Comparison of ENCODE assay signal across 8 mouse cellular contexts in the genomic region with DNA sequence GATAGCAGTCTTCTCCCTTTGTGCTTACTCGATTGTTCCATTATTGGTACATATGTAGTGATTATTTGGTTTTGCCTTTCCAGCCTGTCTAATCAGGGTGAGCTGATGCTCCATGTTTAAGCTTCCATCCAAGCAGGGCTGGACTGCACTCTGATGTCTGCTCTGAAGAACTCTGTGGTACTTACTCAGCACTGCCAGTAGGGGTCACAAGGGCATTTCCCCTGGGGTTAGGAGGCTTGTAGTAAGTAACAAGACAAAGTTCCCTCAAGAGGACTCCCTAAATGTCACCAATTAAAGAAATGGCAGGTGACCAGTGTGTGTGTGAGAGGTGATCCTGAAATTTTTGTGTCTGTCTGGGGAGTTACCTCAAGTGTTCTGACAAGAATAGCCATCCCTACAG.
DNase-seq lines count a peak whose midpoint lies in the region; ATAC-seq and TF ChIP-seq lines count a peak whose summit lies in the region.

No protein-coding gene starts in this region.

- no peak for TF ChIP-seq EP300 in lung, postnatal 0 days (IDR thresholded peaks at IDR 0.05)

- H3K9ac ChIP-seq in hindbrain, embryonic 11.5 days (ENCODE audit: low read depth, low read length), result no peak overlapping the region
- H3K9ac ChIP-seq in hindbrain, embryonic 16.5 days (ENCODE audit: low read depth, low read length), result no peak overlapping the region
- no peak overlapping the region for H3K9ac ChIP-seq in lung, postnatal 0 days (replicated peaks; ENCODE audit: low read depth)
- no peak overlapping the region for H3K9ac ChIP-seq in forebrain, embryonic 13.5 days

- H3K4me2 ChIP-seq in hindbrain, embryonic 11.5 days (replicated peaks; ENCODE audit: low read depth, low read length), result no peak overlapping the region
- no peak overlapping the region for H3K4me2 ChIP-seq in hindbrain, embryonic 16.5 days (ENCODE audit: low read length)
- no peak overlapping the region for H3K4me2 ChIP-seq in lung, postnatal 0 days (replicated peaks; ENCODE audit: low read depth, low read length)
- H3K4me2 ChIP-seq in forebrain, embryonic 13.5 days, result no peak overlapping the region

- no peak overlapping the region for H3K27ac ChIP-seq in hindbrain, embryonic 11.5 days (ENCODE audit: low read depth, low read length)
- no peak overlapping the region for H3K27ac ChIP-seq in hindbrain, embryonic 16.5 days (ENCODE audit: low read depth, low read length)
- no peak overlapping the region for H3K27ac ChIP-seq in lung, postnatal 0 days (ENCODE audit: low read length)
- no peak overlapping the region for H3K27ac ChIP-seq in forebrain, embryonic 13.5 days

- no peak for ATAC-seq in hindbrain, embryonic 11.5 days (ENCODE audit: low FRiP score)
- ATAC-seq in hindbrain, embryonic 16.5 days, result no peak
- ATAC-seq in lung, postnatal 0 days, result no peak
- no peak for ATAC-seq in forebrain, embryonic 13.5 days

- H3K4me3 ChIP-seq in hindbrain, embryonic 11.5 days (ENCODE audit: low read depth, low read length), result no peak overlapping the region
- no peak overlapping the region for H3K4me3 ChIP-seq in hindbrain, embryonic 16.5 days (ENCODE audit: low read length)
- no peak overlapping the region for H3K4me3 ChIP-seq in lung, postnatal 0 days (ENCODE audit: low read depth, low read length)
- H3K4me3 ChIP-seq in forebrain, embryonic 13.5 days, result no peak overlapping the region

- H3K9me3 ChIP-seq in hindbrain, embryonic 11.5 days (ENCODE audit: control insufficient read depth, low read length), result no peaks in the 10 kb centered on the region
- no peaks in the 10 kb centered on the region for H3K9me3 ChIP-seq in hindbrain, embryonic 16.5 days (ENCODE audit: control insufficient read depth, low read length)
- no peaks in the 10 kb centered on the region for H3K9me3 ChIP-seq in lung, postnatal 0 days (ENCODE audit: low read length)
- no peaks in the 10 kb centered on the region for H3K9me3 ChIP-seq in forebrain, embryonic 13.5 days (replicated peaks)

- no peaks in the 10 kb centered on the region for H3K36me3 ChIP-seq in hindbrain, embryonic 11.5 days (ENCODE audit: control insufficient read depth, insufficient read depth, low read length)
- H3K36me3 ChIP-seq in hindbrain, embryonic 16.5 days (ENCODE audit: control insufficient read depth, insufficient read depth, low read length), result no peaks in the 10 kb centered on the region
- no peaks in the 10 kb centered on the region for H3K36me3 ChIP-seq in lung, postnatal 0 days (ENCODE audit: insufficient read depth, low read length)
- no peaks in the 10 kb centered on the region for H3K36me3 ChIP-seq in forebrain, embryonic 13.5 days (ENCODE audit: poor library complexity, severe bottlenecking)

- DNase-seq in hindbrain, embryonic 11.5 days (ENCODE audit: low spot score), result peak; percentile 14
- peak; percentile 14 to 28 for DNase-seq in CD8-positive naive resting alpha-beta T cell, adult 2 months (ENCODE audit: low read depth in 2 of 2, low spot score in 2 of 2)
- peak; percentile 26 for DNase-seq in brain, adult 2 months (ENCODE audit: low read depth, low spot score)
- DNase-seq in lung, postnatal 0 days (ENCODE audit: low spot score), result peak; percentile 27
- no peak for DNase-seq in layer of hippocampus, adult 8-10 months (ENCODE audit: low spot score in 2 of 2)
- no peak for DNase-seq in Muller cell, postnatal 12 days (ENCODE audit: inconsistent ontology term)

- H3K27me3 ChIP-seq in hindbrain, embryonic 11.5 days (ENCODE audit: control insufficient read depth, insufficient read depth, low read length), result no peaks in the 10 kb centered on the region
- no peaks in the 10 kb centered on the region for H3K27me3 ChIP-seq in hindbrain, embryonic 16.5 days (replicated peaks; ENCODE audit: control insufficient read depth, insufficient read depth, low read length)
- H3K27me3 ChIP-seq in lung, postnatal 0 days (replicated peaks; ENCODE audit: insufficient read depth, low read length), result no peaks in the 10 kb centered on the region
- H3K27me3 ChIP-seq in forebrain, embryonic 13.5 days, result no peaks in the 10 kb centered on the region

- peak; percentile 65 for TF ChIP-seq CTCF in lung, postnatal 0 days (IDR thresholded peaks at IDR 0.05)

- H3K4me1 ChIP-seq in hindbrain, embryonic 11.5 days (replicated peaks; ENCODE audit: control insufficient read depth, insufficient read depth, low read length), result no peaks in the 10 kb centered on the region
- no peaks in the 10 kb centered on the region for H3K4me1 ChIP-seq in hindbrain, embryonic 16.5 days (ENCODE audit: control insufficient read depth, insufficient read depth, low read depth, low read length)
- no peaks in the 10 kb centered on the region for H3K4me1 ChIP-seq in lung, postnatal 0 days (ENCODE audit: insufficient read depth, low read depth, low read length)
- no peaks in the 10 kb centered on the region for H3K4me1 ChIP-seq in forebrain, embryonic 13.5 days

- 82% methylated on average over 1 of the region's 1 CpGs for whole genome bisulfite sequencing in hindbrain, embryonic 11.5 days
- WGBS in hindbrain, embryonic 16.5 days, result 82% methylated on average over 1 of the region's 1 CpGs
- WGBS in lung, postnatal 0 days, result 78% methylated on average over 1 of the region's 1 CpGs
- 83% methylated on average over 1 of the region's 1 CpGs for WGBS in forebrain, embryonic 13.5 days

Comparison
In these comparisons a context has a peak if more than half of its experiments do, and no peak if none do; other contexts are left out.
1. DNase-seq: peak in hindbrain, embryonic 11.5 days (single experiment), CD8-positive naive resting alpha-beta T cell, adult 2 months (2 of 2), brain, adult 2 months (single experiment) and lung, postnatal 0 days (single experiment); none in layer of hippocampus, adult 8-10 months (0 of 2) and Muller cell, postnatal 12 days (single experiment).